Mouse (Mus musculus): Measurements from ENCODE around the gene Cln3. TPM values are rescaled to one million over a fixed set of nuclear protein-coding genes. Genes with fewer than 3 reads are reported as not detected.

Cln3 gene
- polyA plus RNA-seq, 2 experiments = 7.2 to 8.8 TPM

- H3K27me3 ChIP-seq (ENCODE audit: control insufficient read depth, insufficient read depth, low read length) = no peaks in the 10 kb centered on the region
- no peaks in the 10 kb centered on the region for H3K9me3 ChIP-seq (ENCODE audit: control insufficient read depth, low read length)
- no peak for TF ChIP-seq CTCF (IDR thresholded peaks at IDR 0.05; ENCODE audit: low read depth)
- no peak for TF ChIP-seq EP300 (IDR thresholded peaks at IDR 0.05; ENCODE audit: low read depth)
- no peaks in the 10 kb centered on the region for H3K36me3 ChIP-seq (replicated peaks; ENCODE audit: control insufficient read depth, insufficient read depth, low read depth)
- no peaks in the 10 kb centered on the region; a peak in 1 of 4 replicates for H3K4me1 ChIP-seq (replicated peaks; ENCODE audit: control insufficient read depth in 2 of 2, insufficient read depth in 2 of 2, low read length in 1 of 2)
- no peak overlapping the region for H3K27ac ChIP-seq
- WGBS (ENCODE audit: insufficient replicate concordance) = 64% methylated on average over 3 of the region's 3 CpGs
- DNase-seq (ENCODE audit: low read depth in 3 of 3, low spot score in 3 of 3) (no peak), ATAC-seq (ENCODE audit: insufficient read depth) (no peak)
- H3K4me2 ChIP-seq (ENCODE audit: low read depth) = no peak overlapping the region
- no peak overlapping the region for H3K4me3 ChIP-seq (ENCODE audit: insufficient read depth in 1 of 2, low read depth in 2 of 2, low read length in 2 of 2)
- H3K9ac ChIP-seq (replicated peaks) = no peak overlapping the region
Measured at GRCm38 (mm10) chr7:126607064-126607463, 21.4 kb upstream of the Cln3 start.

- Histone ChIP-seq H3K36me3 (replicated peaks; ENCODE audit: control insufficient read depth, insufficient read depth, low read depth) (no peaks in the 10 kb centered on the region), H3K27me3 (ENCODE audit: control insufficient read depth, insufficient read depth, low read length) (no peaks in the 10 kb centered on the region), H3K4me3 (ENCODE audit: insufficient read depth in 1 of 2, low read depth in 2 of 2, low read length in 2 of 2) (no peak overlapping the region), H3K4me1 (replicated peaks; ENCODE audit: control insufficient read depth in 2 of 2, insufficient read depth in 2 of 2, low read length in 1 of 2) (no peaks in the 10 kb centered on the region; a peak in 1 of 4 replicates), H3K9me3 (ENCODE audit: control insufficient read depth, low read length) (no peaks in the 10 kb centered on the region), H3K9ac (replicated peaks) (no peak overlapping the region), H3K4me2 (ENCODE audit: low read depth) (no peak overlapping the region), H3K27ac (no peak overlapping the region)
- ATAC-seq (ENCODE audit: insufficient read depth) = no peak
- WGBS (ENCODE audit: insufficient replicate concordance) = 48% methylated on average over 5 of the region's 5 CpGs
- TF ChIP-seq CTCF (IDR thresholded peaks at IDR 0.05; ENCODE audit: low read depth) (no peak), EP300 (IDR thresholded peaks at IDR 0.05; ENCODE audit: low read depth) (no peak)
- DNase-seq (ENCODE audit: low read depth in 3 of 3, low spot score in 3 of 3) = no peak
Measured at GRCm38 (mm10) chr7:126606611-126607010, 21.0 kb upstream of the Cln3 start.

GRCm38 (mm10) chr7:126602650-126603049 lies 17.0 kb upstream of the Cln3 start:
- 45% methylated on average over 3 of the region's 3 CpGs for WGBS (ENCODE audit: insufficient replicate concordance)
- Histone ChIP-seq H3K27ac (no peak overlapping the region), H3K9me3 (ENCODE audit: control insufficient read depth, low read length) (no peaks in the 10 kb centered on the region), H3K9ac (replicated peaks) (no peak overlapping the region), H3K4me1 (replicated peaks; ENCODE audit: control insufficient read depth in 2 of 2, insufficient read depth in 2 of 2, low read length in 1 of 2) (no peaks in the 10 kb centered on the region; a peak in 1 of 4 replicates), H3K4me3 (ENCODE audit: insufficient read depth in 1 of 2, low read depth in 2 of 2, low read length in 2 of 2) (no peak overlapping the region), H3K36me3 (replicated peaks; ENCODE audit: control insufficient read depth, insufficient read depth, low read depth) (no peaks in the 10 kb centered on the region), H3K27me3 (ENCODE audit: control insufficient read depth, insufficient read depth, low read length) (no peaks in the 10 kb centered on the region), H3K4me2 (ENCODE audit: low read depth) (no peak overlapping the region)
- ATAC-seq (ENCODE audit: insufficient read depth) = no peak
- TF ChIP-seq EP300 (IDR thresholded peaks at IDR 0.05; ENCODE audit: low read depth) (no peak), CTCF (IDR thresholded peaks at IDR 0.05; ENCODE audit: low read depth) (no peak)
- DNase-seq (ENCODE audit: low read depth in 3 of 3, low spot score in 3 of 3) = no peak

DNA sequence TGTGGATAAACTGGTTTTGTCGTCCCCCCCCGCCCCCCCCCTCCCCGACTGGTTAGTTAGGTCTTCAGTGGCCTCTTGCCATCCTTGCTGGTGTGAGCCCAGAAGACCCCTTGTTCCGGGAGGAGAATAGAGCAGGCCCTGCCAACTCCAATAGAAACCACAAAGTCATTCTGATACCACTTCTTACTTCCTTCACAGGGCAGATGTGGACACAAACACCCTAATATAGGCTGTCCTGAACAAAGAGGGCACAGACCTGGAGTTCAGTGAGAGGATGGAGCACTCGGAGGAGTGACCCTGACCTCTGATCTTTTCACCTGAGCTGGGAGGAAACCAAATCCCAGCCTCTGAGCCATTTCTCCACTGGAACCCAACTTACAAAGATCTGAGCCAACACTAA lies 16.3 kb upstream of the Cln3 start:
- no peak overlapping the region for H3K9ac ChIP-seq (replicated peaks)
- 16% methylated on average over 5 of the region's 5 CpGs for WGBS (ENCODE audit: insufficient replicate concordance)
- no peaks in the 10 kb centered on the region for H3K9me3 ChIP-seq (ENCODE audit: control insufficient read depth, low read length)
- no peaks in the 10 kb centered on the region for H3K4me1 ChIP-seq (replicated peaks; ENCODE audit: control insufficient read depth in 2 of 2, insufficient read depth in 2 of 2, low read length in 1 of 2)
- H3K4me2 ChIP-seq (ENCODE audit: low read depth) = no peak overlapping the region
- ATAC-seq (ENCODE audit: insufficient read depth) = no peak
- no peaks in the 10 kb centered on the region for H3K27me3 ChIP-seq (ENCODE audit: control insufficient read depth, insufficient read depth, low read length)
- no peak overlapping the region for H3K27ac ChIP-seq
- H3K36me3 ChIP-seq (replicated peaks; ENCODE audit: control insufficient read depth, insufficient read depth, low read depth) = no peaks in the 10 kb centered on the region
- H3K4me3 ChIP-seq (ENCODE audit: insufficient read depth in 1 of 2, low read depth in 2 of 2, low read length in 2 of 2) = no peak overlapping the region
- DNase-seq (ENCODE audit: low read depth in 3 of 3, low spot score in 3 of 3) = no peak
- TF ChIP-seq CTCF (IDR thresholded peaks at IDR 0.05; ENCODE audit: low read depth) = no peak
- TF ChIP-seq EP300 (IDR thresholded peaks at IDR 0.05; ENCODE audit: low read depth) = no peak

DNA sequence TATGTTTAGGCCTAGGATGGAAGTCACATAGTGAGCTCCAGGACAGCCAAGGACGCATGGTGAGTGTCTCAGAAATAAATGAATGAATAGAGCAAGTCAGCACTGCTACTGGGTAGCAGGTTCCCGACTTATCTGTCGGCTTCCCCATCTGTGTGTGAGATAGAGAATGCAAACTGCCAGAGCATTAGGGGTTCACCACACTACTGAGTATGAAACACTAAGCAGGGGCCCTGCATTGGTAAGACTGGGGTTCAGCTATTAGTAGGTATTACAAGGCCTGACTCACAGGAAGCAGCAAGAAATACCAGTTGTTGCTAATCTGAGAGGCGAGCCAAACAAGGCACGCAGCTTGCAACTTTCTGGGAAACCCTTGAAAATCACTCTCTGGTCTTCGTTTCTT lies 13.3 kb upstream of the Cln3 start:
- DNase-seq (ENCODE audit: low read depth in 3 of 3, low spot score in 3 of 3) (no peak), ATAC-seq (ENCODE audit: insufficient read depth) (no peak)
- H3K9me3 ChIP-seq (ENCODE audit: control insufficient read depth, low read length) = no peaks in the 10 kb centered on the region
- TF ChIP-seq CTCF (IDR thresholded peaks at IDR 0.05; ENCODE audit: low read depth) = no peak
- TF ChIP-seq EP300 (IDR thresholded peaks at IDR 0.05; ENCODE audit: low read depth) = no peak
- H3K4me1 ChIP-seq (replicated peaks; ENCODE audit: control insufficient read depth in 2 of 2, insufficient read depth in 2 of 2, low read length in 1 of 2) = peaks cover 0 to 3% of the 10 kb centered on the region in 2 experiments; a peak in 2 of 4 replicates
- H3K27me3 ChIP-seq (ENCODE audit: control insufficient read depth, insufficient read depth, low read length) = no peaks in the 10 kb centered on the region
- H3K4me2 ChIP-seq (ENCODE audit: low read depth) = no peak overlapping the region
- H3K36me3 ChIP-seq (replicated peaks; ENCODE audit: control insufficient read depth, insufficient read depth, low read depth) = no peaks in the 10 kb centered on the region
- H3K9ac ChIP-seq (replicated peaks) = no peak overlapping the region
- H3K4me3 ChIP-seq (ENCODE audit: insufficient read depth in 1 of 2, low read depth in 2 of 2, low read length in 2 of 2) = no peak overlapping the region
- WGBS (ENCODE audit: insufficient replicate concordance) = 41% methylated on average over 6 of the region's 6 CpGs
- H3K27ac ChIP-seq = no peak overlapping the region
